Mouse (Mus musculus) CH12.LX (cell line): Measurements from ENCODE around the gene Lrp5. TPM values are rescaled to one million over a fixed set of nuclear protein-coding genes. Genes with fewer than 3 reads are reported as not detected.

Experiments
- DNase-seq: peaks from one replicate; pipeline ENCODE4 v3.0.0-alpha.2; 2013; ENCODE audit errors: extremely low read depth
- H3K27ac ChIP-seq: 2 replicates; pipeline ENCODE4 v1.5.1; 2012; ENCODE audit warnings: low read depth, mild to moderate bottlenecking, control low read depth, moderate library complexity; ENCODE audit not compliant: insufficient read depth
- H3K27me3 ChIP-seq: replicated peaks from 2 replicates; pipeline ENCODE3; 2012; ENCODE audit warnings: inconsistent platforms
- H3K36me3 ChIP-seq, 2 experiments: replicated peaks in 1 of 2; 2 replicates each; pipeline versions ENCODE3 to v1.6.1; 2012; ENCODE audit warnings: inconsistent platforms in 1 of 2, low read length in 1 of 2, mild to moderate bottlenecking in 1 of 2, mixed read lengths in 1 of 2, moderate library complexity in 1 of 2; ENCODE audit not compliant: control insufficient read depth in 1 of 2, insufficient read depth in 1 of 2
- H3K4me1 ChIP-seq, 2 experiments: 2 replicates each; pipeline ENCODE4 v1.6.1; 2012; ENCODE audit warnings: inconsistent platforms in 1 of 2, moderate library complexity in 1 of 2; ENCODE audit not compliant: insufficient read depth in 2 of 2, control insufficient read depth in 1 of 2
- H3K4me2 ChIP-seq: 2 replicates; pipeline ENCODE4 v1.6.1; 2012; ENCODE audit warnings: low read depth, mild to moderate bottlenecking, control low read depth; ENCODE audit not compliant: poor library complexity, insufficient read depth, severe bottlenecking
- H3K4me3 ChIP-seq, 3 experiments: fragments of 150-350 bp in 1 of 3; sonication (generic) in 1 of 3; replicated peaks in 1 of 3; 2 replicates each; pipeline versions ENCODE3 to v1.5.1; 2011 to 2012; ENCODE audit warnings: low read depth in 2 of 3, low read length in 2 of 3, mild to moderate bottlenecking in 2 of 3, moderate library complexity in 2 of 3, control low read depth in 1 of 3, improper control_type of control experiment in 1 of 3, inconsistent platforms in 1 of 3, mixed read lengths in 1 of 3; ENCODE audit not compliant: poor library complexity in 1 of 3
- H3K79me2 ChIP-seq: replicated peaks from 2 replicates; pipeline ENCODE4 v1.6.1; 2012; ENCODE audit warnings: mild to moderate bottlenecking, moderate library complexity; ENCODE audit not compliant: control insufficient read depth, poor library complexity, insufficient read depth, severe bottlenecking; ENCODE audit errors: extremely low read depth
- H3K9ac ChIP-seq: 2 replicates; pipeline ENCODE4 v1.6.1; 2012; ENCODE audit warnings: low read depth, mild to moderate bottlenecking, control low read depth, moderate library complexity; ENCODE audit not compliant: insufficient read depth
- H3K9me3 ChIP-seq: replicated peaks from 2 replicates; pipeline ENCODE3; 2012; ENCODE audit warnings: low read length, inconsistent platforms, mixed read lengths
- CTCF ChIP-seq, 2 experiments: IDR thresholded peaks in 1 of 2; conservative IDR thresholded peaks in 1 of 2; 2 replicates each; pipeline ENCODE4 v1.5.1; 2011 to 2012; ENCODE audit warnings: low read depth in 2 of 2, low read length in 2 of 2, improper control_type of control experiment in 1 of 2, inconsistent platforms in 1 of 2, mild to moderate bottlenecking in 1 of 2, moderate library complexity in 1 of 2
- EP300 ChIP-seq: IDR thresholded peaks from 2 replicates; pipeline ENCODE4 v1.6.1; 2011; ENCODE audit warnings: low read length, improper control_type of control experiment
- HCFC1 ChIP-seq: IDR thresholded peaks from 2 replicates; pipeline ENCODE4 v1.6.1; 2012; ENCODE audit warnings: low read depth, mild to moderate bottlenecking, inconsistent platforms, low read length, improper control_type of control experiment
- KAT2A ChIP-seq: IDR thresholded peaks from 2 replicates; pipeline ENCODE4 v1.6.1; 2012; ENCODE audit warnings: low read length, improper control_type of control experiment, inconsistent platforms; ENCODE audit not compliant: insufficient replicate concordance
- MAFK ChIP-seq: IDR thresholded peaks from 2 replicates; pipeline ENCODE4 v1.6.1; 2011; ENCODE audit warnings: low read length, improper control_type of control experiment; ENCODE audit not compliant: insufficient replicate concordance
- MAX ChIP-seq: IDR thresholded peaks from 2 replicates; pipeline ENCODE4 v1.6.1; 2011; ENCODE audit warnings: low read length, improper control_type of control experiment
- MEF2A ChIP-seq: IDR thresholded peaks from 2 replicates; pipeline ENCODE4 v1.6.1; 2014; ENCODE audit warnings: low read depth, mild to moderate bottlenecking, inconsistent platforms, low read length, improper control_type of control experiment, borderline replicate concordance
- MXI1 ChIP-seq: IDR thresholded peaks from 2 replicates; pipeline ENCODE4 v1.6.1; 2011; ENCODE audit warnings: mild to moderate bottlenecking, low read depth, low read length, improper control_type of control experiment
- MYC ChIP-seq: IDR thresholded peaks from 2 replicates; pipeline ENCODE4 v1.6.1; 2011; ENCODE audit warnings: low read depth, mild to moderate bottlenecking, improper control_type of control experiment, low read length
- NELFE ChIP-seq: IDR thresholded peaks from 2 replicates; pipeline ENCODE4 v1.6.1; 2011; ENCODE audit warnings: low read depth, low read length, improper control_type of control experiment
- NRF1 ChIP-seq: IDR thresholded peaks from 2 replicates; pipeline ENCODE4 v1.6.1; 2014; ENCODE audit warnings: low read depth, mild to moderate bottlenecking, inconsistent platforms, low read length, improper control_type of control experiment, moderate library complexity
- PAX5 ChIP-seq: IDR thresholded peaks from 2 replicates; pipeline ENCODE4 v1.6.1; 2012; ENCODE audit warnings: low read length, inconsistent platforms, mixed read lengths
- POLR2A ChIP-seq: IDR thresholded peaks from 2 replicates; pipeline ENCODE4 v1.6.1; 2011; ENCODE audit warnings: low read depth, mild to moderate bottlenecking, improper control_type of control experiment, low read length
- RCOR1 ChIP-seq: conservative IDR thresholded peaks from 2 replicates; pipeline ENCODE4 v1.6.1; 2012; ENCODE audit warnings: low read depth, mild to moderate bottlenecking, inconsistent platforms, low read length, improper control_type of control experiment
- SIN3A ChIP-seq: IDR thresholded peaks from 2 replicates; pipeline ENCODE4 v1.6.1; 2012; ENCODE audit warnings: low read length, improper control_type of control experiment, inconsistent platforms
- SMC3 ChIP-seq: IDR thresholded peaks from 2 replicates; pipeline ENCODE4 v1.6.1; 2011; ENCODE audit warnings: low read depth, low read length, improper control_type of control experiment
- TCF12 ChIP-seq: IDR thresholded peaks from 2 replicates; pipeline ENCODE4 v1.6.1; 2014; ENCODE audit warnings: low read depth, mild to moderate bottlenecking, inconsistent platforms, low read length, improper control_type of control experiment
- USF2 ChIP-seq: conservative IDR thresholded peaks from 2 replicates; pipeline ENCODE4 v1.6.1; 2011; ENCODE audit warnings: low read depth, low read length, improper control_type of control experiment
- ZKSCAN1 ChIP-seq: IDR thresholded peaks from 2 replicates; pipeline ENCODE4 v1.6.1; 2012; ENCODE audit warnings: low read depth, inconsistent platforms, low read length, improper control_type of control experiment, borderline replicate concordance
- ZMIZ1 ChIP-seq: IDR thresholded peaks from 2 replicates; pipeline ENCODE4 v1.6.1; 2012; ENCODE audit warnings: low read depth, mild to moderate bottlenecking, inconsistent platforms, low read length, improper control_type of control experiment
- dilution Hi-C: fragments of 300-500 bp; cut with MboI; formaldehyde crosslinking; loops from 2 replicates; pipeline ENCODE4 v1.14.3; 2020; ENCODE audit warnings: low sequenced_read_pairs; ENCODE audit not compliant: extremely low pct_unique_long_range_greater_than_20kb, extremely low pct_ligation_motif_present
- in situ Hi-C: fragments of 300-500 bp; cut with MboI; formaldehyde crosslinking; loops from 3 replicates; pipeline ENCODE4 v1.14.3; 2019; ENCODE audit warnings: low sequenced_read_pairs, low pct_ligation_motif_present, low pct_unique_long_range_greater_than_20kb, mixed read lengths
- polyA plus RNA-seq: library from polyadenylated mRNA; unstranded; fragments of >175 nt; gene quantifications from 2 replicates; pipeline ENCODE4 v1.2.1, GENCODE M21; 2012; ENCODE audit warnings: low read depth; ENCODE audit not compliant: insufficient read length
- total RNA-seq, 2 experiments: library from RNA; depleted of rRNA; stranded (reverse); fragments of 300-350 nt in 1 of 2; fragments of >200 nt in 1 of 2; gene quantifications; 2 replicates each; pipeline ENCODE4 v1.2.3; 2012 to 2014

Gene Lrp5
- total and polyA plus RNA-seq, 3 experiments = 0.13 to 1.4 (median 1.1) TPM

GRCm38 (mm10) chr19:3645318-3645717 is 41.0 kb downstream of the Lrp5 start:
- no peak overlapping the region for H3K4me2 ChIP-seq
- H3K79me2 ChIP-seq = no peaks in the 10 kb centered on the region
- DNase-seq = no peak
- TF ChIP-seq NELFE (no peak), ZMIZ1 (no peak), RCOR1 (no peak), KAT2A (no peak), POLR2A (no peak), MXI1 (no peak), EP300 (no peak), USF2 (no peak), MAFK (no peak)
- H3K27me3 ChIP-seq = peaks cover 33% of the 10 kb centered on the region
- no peaks in the 10 kb centered on the region for H3K36me3 ChIP-seq
- dilution Hi-C loops (no loop called here), in situ Hi-C loops (no loop called here)
- no peaks in the 10 kb centered on the region for H3K9me3 ChIP-seq
- H3K27ac ChIP-seq = no peak overlapping the region
- H3K4me3 ChIP-seq = no peak overlapping the region
- no peak overlapping the region for H3K9ac ChIP-seq
- peaks cover 5 to 8% of the 10 kb centered on the region in 2 experiments; a peak in 3 of 4 replicates for H3K4me1 ChIP-seq

GRCm38 (mm10) chr19:3639561-3639960 is 46.8 kb downstream of the Lrp5 start:
- no peak for TF ChIP-seq MAX
- TF ChIP-seq MYC = no peak
- no peak for TF ChIP-seq KAT2A
- TF ChIP-seq MEF2A = no peak
- no peak for TF ChIP-seq TCF12
- TF ChIP-seq NRF1 = no peak
- TF ChIP-seq MXI1 = no peak
- no peak for TF ChIP-seq SMC3
- no peak for TF ChIP-seq PAX5
- TF ChIP-seq SIN3A = no peak
- TF ChIP-seq CTCF (conservative IDR thresholded peaks at IDR 0.05 in 1 of 2, IDR thresholded peaks at IDR 0.05 in 1 of 2; ENCODE audit: low read depth in 2 of 2, low read length in 2 of 2) = no peak
- no peak for TF ChIP-seq HCFC1
- no peak for TF ChIP-seq ZKSCAN1
- dilution Hi-C loops (no loop called here), in situ Hi-C loops (no loop called here)
- Histone ChIP-seq H3K79me2 (no peaks in the 10 kb centered on the region), H3K4me2 (no peak overlapping the region), H3K4me1 (no peaks in the 10 kb centered on the region), H3K9me3 (no peaks in the 10 kb centered on the region), H3K27ac (no peak overlapping the region), H3K4me3 (no peak overlapping the region), H3K27me3 (peaks cover 58% of the 10 kb centered on the region), H3K36me3 (no peaks in the 10 kb centered on the region), H3K9ac (no peak overlapping the region)
- no peak for DNase-seq
